Mouse (Mus musculus) kidney, embryonic 16.5 days (tissue): ENCODE measurements around the gene Gm20822. TPM values are rescaled to one million over a fixed set of nuclear protein-coding genes. Genes with fewer than 3 reads are reported as not detected.
"Not testable (repeated sequence)": the region's sequence is repeated elsewhere in the genome, so short reads cannot be mapped to it uniquely, and the experiment has no call there.

Experiments used
- ATAC-seq: fragments of 200-750 bp; cut with Nextera tagmentation; 2 replicates; pipeline ENCODE4 v1.8.0; 2017; ENCODE audit warnings: moderate TSS enrichment; ENCODE audit not compliant: low FRiP score, low TSS enrichment
- H3K27ac ChIP-seq: fragments of 300-500 bp; sonication (generic); 2 replicates; pipeline ENCODE4 v1.5.1; 2014; ENCODE audit warnings: low read length
- H3K27me3 ChIP-seq: fragments of 300-500 bp; sonication (generic); 2 replicates; pipeline ENCODE4 v1.6.1; 2014; ENCODE audit warnings: low read length, control low read depth, mixed read lengths; ENCODE audit not compliant: insufficient read depth
- H3K36me3 ChIP-seq: fragments of 300-500 bp; sonication (generic); 2 replicates; pipeline ENCODE4 v1.6.1; 2014; ENCODE audit warnings: low read length, control low read depth, mixed read lengths; ENCODE audit not compliant: insufficient read depth
- H3K4me1 ChIP-seq: fragments of 300-500 bp; sonication (generic); 2 replicates; pipeline ENCODE4 v1.6.1; 2014; ENCODE audit warnings: low read length, control low read depth, mixed read lengths; ENCODE audit not compliant: insufficient read depth
- H3K4me2 ChIP-seq: fragments of 300-500 bp; sonication (generic); replicated peaks from 2 replicates; pipeline ENCODE4 v1.6.1; 2014; ENCODE audit warnings: low read depth, low read length
- H3K4me3 ChIP-seq: fragments of 300-500 bp; sonication (generic); 2 replicates; pipeline ENCODE4 v1.5.1; 2014; ENCODE audit warnings: mild to moderate bottlenecking, low read length
- H3K9ac ChIP-seq: fragments of 300-500 bp; sonication (generic); replicated peaks from 2 replicates; pipeline ENCODE4 v1.6.1; 2014; ENCODE audit warnings: low read length
- H3K9me3 ChIP-seq: fragments of 300-500 bp; sonication (generic); 2 replicates; pipeline ENCODE4 v1.6.1; 2016; ENCODE audit warnings: low read length, control low read depth
- WGBS: fragments of 180-500 bp; shearing (Covaris S2); extraction: QIAGEN DNeasy Blood & Tissue Kit; methylation state at CpG from one replicate; pipeline ENCODE4 v1.1.7; 2014; 5-methylcytosine and 5-hydroxymethylcytosine counted together
- polyA plus RNA-seq: library from polyadenylated mRNA; unstranded; fragments of >200 nt; fragmentation: Nextera tagmentation; extraction: Ambion mirVana; gene quantifications from 2 replicates; pipeline ENCODE4 v1.2.1, GENCODE M21; 2015

Gene Gm20822
- polyA plus RNA-seq = not detected in 2 replicates

DNA sequence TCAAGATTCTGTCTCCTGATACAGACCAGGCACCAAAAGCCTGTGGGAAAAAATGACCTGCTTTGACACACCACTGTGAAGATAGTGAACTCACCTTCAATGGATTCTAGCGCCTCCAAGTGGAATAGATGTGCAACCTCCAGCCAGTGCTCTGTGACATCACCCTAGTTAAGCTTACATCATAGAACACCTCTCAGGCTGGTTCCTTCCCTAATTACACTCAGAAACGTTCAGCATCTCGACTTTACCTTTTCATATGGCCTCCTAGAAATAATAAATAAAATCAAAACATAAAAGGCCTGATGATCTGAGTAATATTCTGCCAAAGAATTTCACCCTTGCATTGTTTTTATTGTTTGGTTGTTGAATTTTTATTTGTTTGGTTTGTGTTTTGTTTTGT is at the start of gene Gm20822:
Gene Gm20822, minus strand, starts transcription at position 101 of the 400 bp plus-strand sequence.
- H3K4me1 ChIP-seq, H3K9ac ChIP-seq, H3K9me3 ChIP-seq, H3K36me3 ChIP-seq, H3K27me3 ChIP-seq, H3K4me3 ChIP-seq, ATAC-seq, H3K27ac ChIP-seq, H3K4me2 ChIP-seq: not testable (repeated sequence)
- WGBS = no CpG with 5 or more reads among the region's 3 CpGs
